Mouse (Mus musculus) lung, postnatal 0 days (tissue): ENCODE measurements around the gene Slc6a20b.

ENCODE experiments used
- CTCF ChIP-seq: IDR thresholded peaks from 2 replicates; pipeline ENCODE4 v1.5.1; 2016; ENCODE audit warnings: antibody characterized with exemption, mild to moderate bottlenecking
- EP300 ChIP-seq: IDR thresholded peaks from 2 replicates; pipeline ENCODE4 v1.6.1; 2016; ENCODE audit warnings: antibody characterized with exemption, mild to moderate bottlenecking, control low read depth

DNA sequence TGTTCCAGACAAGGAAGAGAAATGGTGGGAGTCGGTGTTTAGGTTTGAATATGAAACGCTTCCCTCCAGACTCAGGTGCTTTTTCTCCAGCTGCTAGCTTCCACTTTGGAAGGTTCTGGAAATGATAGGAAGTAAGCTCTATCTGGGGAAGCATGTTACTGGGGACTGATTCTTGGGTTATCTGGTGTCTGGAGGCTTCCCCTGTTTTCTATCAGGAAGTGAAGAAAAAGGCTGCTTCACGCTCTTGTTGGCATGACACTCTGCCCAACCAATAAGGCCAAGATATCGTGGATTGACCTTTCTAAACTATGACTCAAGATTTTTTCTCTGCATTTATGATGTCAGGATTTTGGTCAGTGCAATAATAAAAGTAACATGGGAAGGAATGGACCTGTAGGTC is 37.2 kb downstream of the Slc6a20b start:
- TF ChIP-seq CTCF, result no peak
- no peak for TF ChIP-seq EP300
